Mouse (Mus musculus) limb, embryonic 12.5 days (tissue): ENCODE data around the gene Atp5f1. TPM values are rescaled to one million over a fixed set of nuclear protein-coding genes. Genes with fewer than 3 reads are reported as not detected.
"Not testable (repeated sequence)": the region's sequence is repeated elsewhere in the genome, so short reads cannot be mapped to it uniquely, and the experiment has no call there.

ENCODE experiments used
- ATAC-seq: fragments of 200-750 bp; cut with Nextera tagmentation; 2 replicates; pipeline ENCODE4 v1.8.0; 2017; ENCODE audit warnings: low read depth, moderate TSS enrichment; ENCODE audit not compliant: insufficient number of reproducible peaks, insufficient read depth, low FRiP score, low TSS enrichment
- H3K27ac ChIP-seq: fragments of 300-500 bp; sonication (generic); 2 replicates; pipeline ENCODE4 v1.5.1; 2016; ENCODE audit warnings: mild to moderate bottlenecking, moderate library complexity
- H3K27me3 ChIP-seq: fragments of 300-500 bp; sonication (generic); 2 replicates; pipeline ENCODE4 v1.6.1; 2016; ENCODE audit warnings: mild to moderate bottlenecking, moderate library complexity
- H3K36me3 ChIP-seq: fragments of 300-500 bp; sonication (generic); 2 replicates; pipeline ENCODE4 v1.6.1; 2016; ENCODE audit warnings: mild to moderate bottlenecking, moderate library complexity
- H3K4me1 ChIP-seq: fragments of 300-500 bp; sonication (generic); replicated peaks from 2 replicates; pipeline ENCODE4 v1.6.1; 2016
- H3K4me2 ChIP-seq: fragments of 300-500 bp; sonication (generic); 2 replicates; pipeline ENCODE4 v1.6.1; 2016; ENCODE audit warnings: mild to moderate bottlenecking, moderate library complexity
- H3K4me3 ChIP-seq: fragments of 300-500 bp; sonication (generic); replicated peaks from 2 replicates; pipeline ENCODE4 v1.5.1; 2016; ENCODE audit warnings: mild to moderate bottlenecking
- H3K9ac ChIP-seq: fragments of 300-500 bp; sonication (generic); replicated peaks from 2 replicates; pipeline ENCODE4 v1.6.1; 2016; ENCODE audit warnings: mild to moderate bottlenecking, moderate library complexity
- H3K9me3 ChIP-seq: fragments of 300-500 bp; sonication (generic); 2 replicates; pipeline ENCODE4 v1.6.1; 2016; ENCODE audit warnings: mild to moderate bottlenecking, moderate library complexity
- WGBS: fragments of 180-500 bp; shearing (Covaris S2); methylation state at CpG from one replicate; pipeline ENCODE4 v1.1.7; 2016; 5-methylcytosine and 5-hydroxymethylcytosine counted together
- polyA plus RNA-seq: library from polyadenylated mRNA; unstranded; fragments of >200 nt; fragmentation: Nextera tagmentation; extraction: Ambion mirVana; gene quantifications from 2 replicates; pipeline ENCODE4 v1.2.1, GENCODE M21; 2016

Atp5f1 gene
- polyA plus RNA-seq, 1 experiment from 2014 or later, result 461 TPM

DNA sequence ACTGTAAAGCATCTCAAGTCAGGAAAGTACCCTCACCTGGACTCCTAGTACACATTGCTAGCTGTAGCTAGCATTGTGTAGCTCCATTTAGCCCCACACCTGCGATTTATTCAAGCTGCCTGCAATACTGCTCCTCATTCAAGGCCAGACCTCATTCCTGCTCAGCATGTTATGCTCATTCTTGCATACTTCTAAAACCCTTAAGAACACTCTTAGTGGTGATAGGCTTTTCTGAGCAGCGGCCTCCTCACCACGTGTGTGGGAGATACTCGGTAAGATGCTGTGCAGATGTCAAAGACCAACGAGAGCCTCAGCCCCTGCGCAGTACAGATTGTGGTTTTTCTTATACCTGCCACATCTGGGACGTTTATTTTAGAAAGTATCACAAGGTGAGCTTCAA lies 30.1 kb downstream of the Atp5f1 start:
- ATAC-seq, result no peak
- Histone ChIP-seq H3K4me1 (no peaks in the 10 kb centered on the region), H3K9ac (no peak overlapping the region), H3K9me3 (no peaks in the 10 kb centered on the region), H3K36me3 (no peaks in the 10 kb centered on the region), H3K27me3 (no peaks in the 10 kb centered on the region), H3K4me2 (no peak overlapping the region), H3K4me3 (no peak overlapping the region), H3K27ac (no peak overlapping the region)
- 80% methylated on average over 7 of the region's 7 CpGs for WGBS

- Histone ChIP-seq H3K27me3 (no peaks in the 10 kb centered on the region), H3K4me3 (no peak overlapping the region), H3K4me1 (no peaks in the 10 kb centered on the region), H3K9ac (no peak overlapping the region), H3K9me3 (no peaks in the 10 kb centered on the region), H3K27ac (no peak overlapping the region), H3K36me3 (no peaks in the 10 kb centered on the region), H3K4me2 (no peak overlapping the region)
- no peak for ATAC-seq
- WGBS, result 85% methylated on average over 6 of the region's 6 CpGs
Measured at GRCm38 (mm10) chr3:105928781-105929180, 31.1 kb downstream of the Atp5f1 start.

DNA sequence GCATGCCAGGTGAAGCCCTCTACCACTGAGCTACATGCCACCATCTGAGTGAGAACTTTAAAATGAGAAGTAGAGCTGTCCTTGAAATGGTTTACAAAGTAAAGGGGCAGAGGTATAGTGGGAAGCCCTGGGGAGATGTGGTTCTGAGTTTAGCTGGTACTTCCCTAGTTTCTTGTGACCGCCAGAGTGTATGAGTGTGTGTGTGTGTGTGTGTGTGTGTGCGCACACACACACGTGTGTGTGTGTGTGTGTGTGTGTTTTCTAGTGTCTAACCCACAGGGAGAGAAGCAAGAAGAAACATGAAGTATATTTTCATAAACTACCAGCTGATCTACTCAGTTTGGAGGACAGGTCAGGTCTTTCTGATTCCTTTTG lies 31.7 kb downstream of the Atp5f1 start:
- H3K4me1 ChIP-seq, result no peaks in the 10 kb centered on the region
- no peaks in the 10 kb centered on the region for H3K36me3 ChIP-seq
- no peak overlapping the region for H3K9ac ChIP-seq
- ATAC-seq, result no peak
- H3K4me3 ChIP-seq, result no peak overlapping the region
- WGBS, result 89% methylated on average over 3 of the region's 3 CpGs
- H3K27ac ChIP-seq, result no peak overlapping the region
- no peaks in the 10 kb centered on the region for H3K27me3 ChIP-seq
- H3K4me2 ChIP-seq, result no peak overlapping the region
- H3K9me3 ChIP-seq, result no peaks in the 10 kb centered on the region

GRCm38 (mm10) chr3:105927561-105928194 lies 32.2 kb downstream of the Atp5f1 start:
- no peak for ATAC-seq
- H3K4me2 ChIP-seq, result no peak overlapping the region
- no peaks in the 10 kb centered on the region for H3K27me3 ChIP-seq
- H3K4me3 ChIP-seq, result no peak overlapping the region
- H3K9ac ChIP-seq, result no peak overlapping the region
- H3K9me3 ChIP-seq, result no peaks in the 10 kb centered on the region
- WGBS, result 81% methylated on average over 7 of the region's 7 CpGs
- H3K27ac ChIP-seq, result no peak overlapping the region
- no peaks in the 10 kb centered on the region for H3K36me3 ChIP-seq
- no peaks in the 10 kb centered on the region for H3K4me1 ChIP-seq

DNA sequence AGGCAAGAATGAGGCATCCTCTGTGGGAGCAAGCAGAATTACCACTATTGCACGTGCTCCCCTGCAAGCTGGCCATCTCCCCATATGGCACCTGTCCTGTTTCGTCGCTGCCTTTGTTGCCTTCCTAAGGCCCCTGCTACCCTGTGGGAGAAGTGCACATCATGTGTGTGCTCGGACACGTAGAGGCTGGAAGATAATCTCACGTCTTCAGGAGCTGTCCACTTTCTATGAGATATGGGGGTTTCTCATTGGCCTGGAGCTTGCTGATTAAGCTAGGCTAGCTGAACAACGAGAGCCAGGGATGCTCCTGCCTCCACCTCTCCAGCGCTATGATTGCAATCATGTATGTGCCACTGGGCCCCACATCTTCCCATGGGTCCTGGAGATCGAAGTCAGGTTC lies 35.3 kb downstream of the Atp5f1 start:
- Histone ChIP-seq H3K36me3 (no peaks in the 10 kb centered on the region), H3K9ac (no peak overlapping the region), H3K9me3 (no peaks in the 10 kb centered on the region), H3K27ac (no peak overlapping the region), H3K4me3 (no peak overlapping the region), H3K27me3 (no peaks in the 10 kb centered on the region), H3K4me1 (no peaks in the 10 kb centered on the region), H3K4me2 (no peak overlapping the region)
- ATAC-seq, result no peak
- 80% methylated on average over 9 of the region's 9 CpGs for WGBS

GRCm38 (mm10) chr3:105921959-105922358 lies 37.9 kb downstream of the Atp5f1 start:
- H3K27ac ChIP-seq, result no peak overlapping the region
- no peaks in the 10 kb centered on the region for H3K9me3 ChIP-seq
- 83% methylated on average over 2 of the region's 2 CpGs for WGBS
- H3K4me3 ChIP-seq, result no peak overlapping the region
- no peak for ATAC-seq
- no peaks in the 10 kb centered on the region for H3K36me3 ChIP-seq
- no peak overlapping the region for H3K9ac ChIP-seq
- H3K27me3 ChIP-seq, result no peaks in the 10 kb centered on the region
- no peaks in the 10 kb centered on the region for H3K4me1 ChIP-seq
- H3K4me2 ChIP-seq, result no peak overlapping the region

DNA sequence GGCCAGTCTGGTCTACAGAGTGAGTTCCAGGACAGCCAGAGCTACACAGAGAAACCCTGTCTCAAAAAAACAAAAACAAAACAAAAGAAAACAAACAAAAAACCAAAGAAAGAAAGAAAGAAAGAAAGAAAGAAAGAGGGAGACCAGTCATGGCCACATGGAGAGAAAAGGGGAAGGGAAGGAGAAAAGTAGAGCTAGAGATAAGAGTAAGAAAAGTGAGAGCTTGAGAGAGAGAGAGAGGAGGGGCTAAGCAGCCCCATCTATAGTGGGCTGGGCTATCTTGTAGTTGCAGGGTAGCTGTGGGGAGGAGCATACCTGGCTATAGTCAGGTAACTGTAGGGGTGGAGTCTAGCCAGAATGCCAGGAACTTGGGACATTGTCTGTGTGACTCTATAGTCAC lies 39.2 kb downstream of the Atp5f1 start:
- not testable (repeated sequence) for H3K4me1 ChIP-seq, H3K27ac ChIP-seq, H3K4me2 ChIP-seq, H3K36me3 ChIP-seq, H3K27me3 ChIP-seq, H3K4me3 ChIP-seq, H3K9me3 ChIP-seq, ATAC-seq, H3K9ac ChIP-seq

DNA sequence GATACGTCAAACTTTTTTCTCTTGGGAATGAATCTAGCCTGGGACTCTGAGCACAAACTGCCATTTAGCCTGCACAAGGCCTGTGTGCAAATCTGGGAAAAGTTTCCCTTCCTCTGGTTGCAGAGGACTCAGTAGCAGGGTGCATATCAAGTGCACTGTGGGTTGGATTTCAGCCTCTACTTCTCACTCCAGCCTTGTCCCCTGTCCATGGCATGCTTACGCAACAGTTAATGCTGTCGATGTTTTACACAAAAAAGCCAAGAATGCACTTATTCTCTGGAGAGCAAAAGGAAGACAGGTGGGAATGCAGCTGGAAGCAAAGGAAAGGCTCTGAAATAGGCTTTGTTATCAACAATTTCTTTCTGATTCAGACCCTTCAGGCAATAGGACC lies 41.5 kb downstream of the Atp5f1 start:
- Histone ChIP-seq H3K9me3 (no peaks in the 10 kb centered on the region), H3K4me1 (no peaks in the 10 kb centered on the region), H3K27me3 (no peaks in the 10 kb centered on the region), H3K4me2 (no peak overlapping the region), H3K36me3 (no peaks in the 10 kb centered on the region), H3K27ac (no peak overlapping the region), H3K4me3 (no peak overlapping the region), H3K9ac (no peak overlapping the region)
- 76% methylated on average over 3 of the region's 3 CpGs for WGBS
- no peak for ATAC-seq

- 59% methylated on average over 10 of the region's 10 CpGs for WGBS
- Histone ChIP-seq H3K27me3 (no peaks in the 10 kb centered on the region), H3K4me1 (no peaks in the 10 kb centered on the region), H3K9ac (no peak overlapping the region), H3K4me2 (no peak overlapping the region), H3K9me3 (no peaks in the 10 kb centered on the region), H3K36me3 (no peaks in the 10 kb centered on the region), H3K4me3 (no peak overlapping the region), H3K27ac (no peak overlapping the region)
- no peak for ATAC-seq
Measured at GRCm38 (mm10) chr3:105917656-105918354, 42.1 kb downstream of the Atp5f1 start.

DNA sequence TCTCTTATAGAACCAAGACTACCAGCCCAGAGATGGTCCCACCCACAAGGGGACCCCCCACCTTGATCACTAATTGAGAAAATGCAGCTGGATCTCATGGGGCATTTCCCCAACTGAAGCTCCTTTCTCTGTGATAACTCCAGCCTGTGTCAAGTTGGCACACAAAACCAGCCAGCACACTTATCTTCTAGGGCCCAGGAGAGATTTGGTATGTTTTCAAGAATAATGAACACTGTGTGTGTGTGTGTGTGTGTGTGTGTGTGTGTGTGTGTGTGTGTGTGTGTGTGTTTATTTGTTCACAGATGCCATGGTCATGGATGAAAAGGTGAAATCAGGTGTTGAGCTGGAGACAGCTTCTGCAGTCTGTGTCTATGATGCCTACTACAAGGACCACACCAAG lies 43.4 kb downstream of the Atp5f1 start:
- H3K27me3 ChIP-seq, H3K4me1 ChIP-seq, H3K4me3 ChIP-seq, H3K9ac ChIP-seq, H3K4me2 ChIP-seq, H3K9me3 ChIP-seq, ATAC-seq, H3K27ac ChIP-seq, H3K36me3 ChIP-seq: not testable (repeated sequence)

GRCm38 (mm10) chr3:105915281-105915680 lies 44.6 kb downstream of the Atp5f1 start:
- 33% methylated on average over 1 of the region's 1 CpGs for WGBS
- no peak overlapping the region for H3K4me3 ChIP-seq
- H3K9me3 ChIP-seq, result no peaks in the 10 kb centered on the region
- H3K4me2 ChIP-seq, result no peak overlapping the region
- H3K27ac ChIP-seq, result no peak overlapping the region
- no peak for ATAC-seq
- H3K36me3 ChIP-seq, result no peaks in the 10 kb centered on the region
- H3K9ac ChIP-seq, result no peak overlapping the region
- no peaks in the 10 kb centered on the region for H3K4me1 ChIP-seq
- no peaks in the 10 kb centered on the region for H3K27me3 ChIP-seq
